Mouse (Mus musculus): ENCODE measurements around the gene Rwdd3. TPM values are rescaled to one million over a fixed set of nuclear protein-coding genes. Genes with fewer than 3 reads are reported as not detected.

The Rwdd3 gene
- polyA plus RNA-seq, 1 experiment from 2014 or later, result 1.3 TPM

GRCm38 (mm10) chr3:121187510-121187909 is 16.0 kb upstream of the Rwdd3 start:
- no peaks in the 10 kb centered on the region for H3K9me3 ChIP-seq (replicated peaks; ENCODE audit: control insufficient read depth, low read length)
- no peak overlapping the region for H3K4me3 ChIP-seq (ENCODE audit: low read depth, low read length)
- H3K9ac ChIP-seq (ENCODE audit: low read depth, low read length), result no peak overlapping the region
- WGBS (ENCODE audit: insufficient replicate concordance), result 69% methylated on average over 7 of the region's 7 CpGs
- H3K4me1 ChIP-seq (ENCODE audit: control insufficient read depth, low read depth, low read length), result no peaks in the 10 kb centered on the region
- H3K36me3 ChIP-seq (ENCODE audit: control insufficient read depth, insufficient read depth), result no peaks in the 10 kb centered on the region
- no peak overlapping the region for H3K4me2 ChIP-seq (ENCODE audit: low read depth, low read length)
- H3K27me3 ChIP-seq (ENCODE audit: control insufficient read depth, insufficient read depth, low read depth, low read length), result no peaks in the 10 kb centered on the region
- no peak for ATAC-seq (ENCODE audit: low read depth)
- no peak overlapping the region for H3K27ac ChIP-seq (ENCODE audit: low read length)

DNA sequence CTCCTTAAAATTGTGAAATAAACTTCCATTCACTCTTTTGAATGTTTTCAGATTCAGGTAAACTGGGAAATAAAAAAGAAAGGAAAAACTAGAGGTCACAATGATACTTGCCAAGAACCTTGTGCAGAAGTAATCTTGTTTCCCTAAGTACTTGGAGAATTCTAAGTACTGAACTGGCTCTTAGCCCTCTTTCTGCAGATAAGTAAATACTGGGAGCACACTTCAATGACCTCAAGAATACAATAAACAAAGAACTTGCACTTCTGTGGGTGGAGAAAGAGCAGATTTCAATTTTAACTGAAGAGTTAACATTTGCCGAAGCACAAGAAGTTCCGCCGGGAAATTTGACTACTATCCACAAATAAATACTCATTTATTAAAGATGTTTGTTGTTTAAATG is 15.4 kb upstream of the Rwdd3 start:
- Histone ChIP-seq H3K4me2 (ENCODE audit: low read depth, low read length) (no peak overlapping the region), H3K4me1 (ENCODE audit: control insufficient read depth, low read depth, low read length) (no peaks in the 10 kb centered on the region), H3K36me3 (ENCODE audit: control insufficient read depth, insufficient read depth) (no peaks in the 10 kb centered on the region), H3K27me3 (ENCODE audit: control insufficient read depth, insufficient read depth, low read depth, low read length) (no peaks in the 10 kb centered on the region), H3K9ac (ENCODE audit: low read depth, low read length) (no peak overlapping the region), H3K27ac (ENCODE audit: low read length) (no peak overlapping the region), H3K9me3 (replicated peaks; ENCODE audit: control insufficient read depth, low read length) (no peaks in the 10 kb centered on the region), H3K4me3 (ENCODE audit: low read depth, low read length) (no peak overlapping the region)
- 75% methylated on average over 3 of the region's 3 CpGs for WGBS (ENCODE audit: insufficient replicate concordance)
- no peak for ATAC-seq (ENCODE audit: low read depth)

DNA sequence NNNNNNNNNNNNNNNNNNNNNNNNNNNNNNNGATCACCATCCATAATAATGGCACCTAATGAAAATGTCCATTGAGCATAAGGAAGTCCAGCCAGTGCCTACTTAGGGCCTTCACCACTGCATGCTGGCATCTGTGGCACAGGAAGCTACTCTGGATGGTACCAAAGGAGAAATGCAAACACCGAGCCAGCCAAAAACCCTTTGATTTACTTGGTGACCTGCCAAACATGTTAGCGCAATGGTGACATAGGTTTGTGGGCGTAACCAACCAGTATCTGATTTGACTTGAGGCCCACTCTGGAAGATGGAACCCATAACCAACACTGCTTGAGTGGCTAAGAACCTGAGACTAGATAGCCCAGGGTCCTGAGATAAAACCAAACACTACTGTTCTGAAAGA is 13.7 kb upstream of the Rwdd3 start:
- no peaks in the 10 kb centered on the region for H3K9me3 ChIP-seq (replicated peaks; ENCODE audit: control insufficient read depth, low read length)
- ATAC-seq (ENCODE audit: low read depth), result no peak
- 74% methylated on average over 3 of the region's 3 CpGs for WGBS (ENCODE audit: insufficient replicate concordance)

DNA sequence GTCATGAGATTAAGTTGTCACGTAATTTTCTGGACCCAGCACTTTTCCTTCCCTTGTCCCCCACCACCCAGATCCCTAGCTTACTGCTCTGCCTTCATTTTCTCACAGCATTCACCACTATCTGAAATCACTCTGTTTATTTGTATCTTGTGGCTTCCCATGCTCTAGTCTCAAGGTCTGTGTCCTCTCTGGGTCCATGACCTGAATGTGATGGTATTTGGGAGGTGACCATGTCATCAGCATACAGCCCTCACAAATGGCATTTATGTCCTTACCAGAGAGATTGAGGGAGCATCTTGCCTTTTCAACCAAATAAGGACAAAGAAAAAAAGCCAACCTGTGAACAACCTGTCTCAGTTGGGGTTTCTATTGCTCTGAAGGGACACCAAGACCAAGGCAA is 4.5 kb upstream of the Rwdd3 start:
- H3K9me3 ChIP-seq (replicated peaks; ENCODE audit: control insufficient read depth, low read length), result no peaks in the 10 kb centered on the region
- no peaks in the 10 kb centered on the region for H3K36me3 ChIP-seq (ENCODE audit: control insufficient read depth, insufficient read depth)
- no peak overlapping the region for H3K9ac ChIP-seq (ENCODE audit: low read depth, low read length)
- ATAC-seq (ENCODE audit: low read depth), result no peak
- no peak overlapping the region for H3K4me3 ChIP-seq (ENCODE audit: low read depth, low read length)
- H3K4me1 ChIP-seq (ENCODE audit: control insufficient read depth, low read depth, low read length), result peaks cover 12% of the 10 kb centered on the region
- no peak overlapping the region for H3K27ac ChIP-seq (ENCODE audit: low read length)
- no peak overlapping the region for H3K4me2 ChIP-seq (ENCODE audit: low read depth, low read length)
- no peaks in the 10 kb centered on the region for H3K27me3 ChIP-seq (ENCODE audit: control insufficient read depth, insufficient read depth, low read depth, low read length)
- WGBS (ENCODE audit: insufficient replicate concordance), result 76% methylated on average over 1 of the region's 1 CpGs

More for the DNA sequence above, 13.7 kb upstream of the Rwdd3 start:
- H3K27ac ChIP-seq (ENCODE audit: low read length), result no peak overlapping the region
- no peak overlapping the region for H3K4me2 ChIP-seq (ENCODE audit: low read depth, low read length)
- no peak overlapping the region for H3K9ac ChIP-seq (ENCODE audit: low read depth, low read length)
- no peaks in the 10 kb centered on the region for H3K27me3 ChIP-seq (ENCODE audit: control insufficient read depth, insufficient read depth, low read depth, low read length)
- H3K4me1 ChIP-seq (ENCODE audit: control insufficient read depth, low read depth, low read length), result no peaks in the 10 kb centered on the region
- H3K36me3 ChIP-seq (ENCODE audit: control insufficient read depth, insufficient read depth), result no peaks in the 10 kb centered on the region
- H3K4me3 ChIP-seq (ENCODE audit: low read depth, low read length), result no peak overlapping the region

DNA sequence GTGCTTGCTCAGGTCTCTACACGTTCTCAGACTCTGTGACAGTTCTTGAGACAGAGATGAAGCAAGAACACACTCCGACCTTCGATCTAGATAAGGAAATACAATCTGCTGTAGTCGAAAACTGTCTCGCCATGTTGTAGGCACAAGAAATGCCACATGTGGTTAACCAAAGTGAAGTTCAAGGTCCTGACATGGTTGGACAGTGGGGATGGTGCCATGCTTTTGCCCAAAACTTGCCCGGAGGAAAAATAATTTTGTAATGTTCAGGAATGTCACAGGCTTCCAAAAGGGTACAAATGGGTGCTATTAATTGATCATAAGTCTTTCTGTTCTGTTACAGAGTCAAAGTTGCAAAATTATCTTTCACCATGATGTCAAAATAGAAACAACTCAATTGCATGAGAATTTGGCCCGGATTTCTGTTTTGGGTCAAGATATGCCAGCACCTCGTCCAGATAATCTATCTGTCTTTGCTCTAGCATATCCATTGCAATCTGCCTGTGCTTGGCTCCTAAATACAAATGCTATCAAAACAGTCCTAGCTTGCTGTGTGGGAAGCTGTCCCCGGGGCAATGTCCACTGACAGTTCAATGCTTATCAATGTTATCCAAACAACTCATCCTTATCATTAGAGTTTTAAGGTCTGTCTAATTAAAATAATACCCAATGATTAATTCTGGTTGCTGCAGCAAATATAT is 2.9 kb upstream of the Rwdd3 start:
- Histone ChIP-seq H3K27ac (ENCODE audit: low read length) (no peak overlapping the region), H3K27me3 (ENCODE audit: control insufficient read depth, insufficient read depth, low read depth, low read length) (no peaks in the 10 kb centered on the region), H3K9me3 (replicated peaks; ENCODE audit: control insufficient read depth, low read length) (no peaks in the 10 kb centered on the region), H3K4me1 (ENCODE audit: control insufficient read depth, low read depth, low read length) (peaks cover 28% of the 10 kb centered on the region), H3K36me3 (ENCODE audit: control insufficient read depth, insufficient read depth) (no peaks in the 10 kb centered on the region), H3K9ac (ENCODE audit: low read depth, low read length) (no peak overlapping the region), H3K4me3 (ENCODE audit: low read depth, low read length) (no peak overlapping the region), H3K4me2 (ENCODE audit: low read depth, low read length) (no peak overlapping the region)
- WGBS (ENCODE audit: insufficient replicate concordance), result 26% methylated on average over 9 of the region's 9 CpGs
- no peak for ATAC-seq (ENCODE audit: low read depth)

DNA sequence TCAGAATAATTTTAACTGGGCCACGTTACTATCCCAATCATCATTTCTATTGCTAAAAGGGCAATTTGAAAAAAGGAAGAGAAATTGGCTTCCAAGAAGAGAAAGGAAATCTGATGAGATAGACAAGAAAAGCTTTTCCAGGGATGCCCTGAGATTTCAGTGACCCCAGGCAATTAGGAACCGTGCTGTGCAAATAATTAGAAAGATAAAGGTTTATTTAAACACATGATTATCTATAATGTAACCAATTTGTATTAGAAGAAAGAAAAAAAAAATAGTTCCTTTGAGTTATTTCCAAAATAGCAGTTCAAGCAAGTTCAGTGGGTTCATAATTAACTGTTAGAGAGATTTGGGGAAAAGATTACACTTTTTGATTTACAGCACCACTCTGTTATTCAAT is 1.2 kb upstream of the Rwdd3 start:
- Histone ChIP-seq H3K4me1 (ENCODE audit: control insufficient read depth, low read depth, low read length) (peaks cover 34% of the 10 kb centered on the region), H3K4me2 (ENCODE audit: low read depth, low read length) (no peak overlapping the region), H3K36me3 (ENCODE audit: control insufficient read depth, insufficient read depth) (no peaks in the 10 kb centered on the region), H3K27ac (ENCODE audit: low read length) (no peak overlapping the region), H3K9me3 (replicated peaks; ENCODE audit: control insufficient read depth, low read length) (no peaks in the 10 kb centered on the region), H3K9ac (ENCODE audit: low read depth, low read length) (no peak overlapping the region), H3K27me3 (ENCODE audit: control insufficient read depth, insufficient read depth, low read depth, low read length) (no peaks in the 10 kb centered on the region), H3K4me3 (ENCODE audit: low read depth, low read length) (no peak overlapping the region)
- 75% methylated on average over 2 of the region's 2 CpGs for WGBS (ENCODE audit: insufficient replicate concordance)
- no peak for ATAC-seq (ENCODE audit: low read depth)

- WGBS (ENCODE audit: insufficient replicate concordance), result 24% methylated on average over 6 of the region's 6 CpGs
- Histone ChIP-seq H3K36me3 (ENCODE audit: control insufficient read depth, insufficient read depth) (no peaks in the 10 kb centered on the region), H3K9me3 (replicated peaks; ENCODE audit: control insufficient read depth, low read length) (no peaks in the 10 kb centered on the region), H3K27me3 (ENCODE audit: control insufficient read depth, insufficient read depth, low read depth, low read length) (no peaks in the 10 kb centered on the region), H3K9ac (ENCODE audit: low read depth, low read length) (peak overlapping the region; percentile 53), H3K4me2 (ENCODE audit: low read depth, low read length) (peak overlapping the region; percentile 82), H3K4me1 (ENCODE audit: control insufficient read depth, low read depth, low read length) (peaks cover 34% of the 10 kb centered on the region), H3K4me3 (ENCODE audit: low read depth, low read length) (peak overlapping the region; percentile 77), H3K27ac (ENCODE audit: low read length) (peak overlapping the region; percentile 51)
- peak; percentile 10; the same call in 1 of the 2 replicates for ATAC-seq (ENCODE audit: low read depth)
Measured at GRCm38 (mm10) chr3:121171872-121172265, 374 bp upstream of the Rwdd3 start.

GRCm38 (mm10) chr3:121170631-121171030 is 864 bp downstream of the Rwdd3 start:
- no peak for ATAC-seq (ENCODE audit: low read depth)
- Histone ChIP-seq H3K27ac (ENCODE audit: low read length) (no peak overlapping the region), H3K9me3 (replicated peaks; ENCODE audit: control insufficient read depth, low read length) (no peaks in the 10 kb centered on the region), H3K9ac (ENCODE audit: low read depth, low read length) (no peak overlapping the region; the same call in 1 of the 2 replicates), H3K27me3 (ENCODE audit: control insufficient read depth, insufficient read depth, low read depth, low read length) (no peaks in the 10 kb centered on the region), H3K4me1 (ENCODE audit: control insufficient read depth, low read depth, low read length) (peaks cover 34% of the 10 kb centered on the region), H3K36me3 (ENCODE audit: control insufficient read depth, insufficient read depth) (no peaks in the 10 kb centered on the region), H3K4me3 (ENCODE audit: low read depth, low read length) (peak overlapping the region; percentile 77), H3K4me2 (ENCODE audit: low read depth, low read length) (peak overlapping the region; percentile 82)
- WGBS (ENCODE audit: insufficient replicate concordance), result 32% methylated on average over 7 of the region's 7 CpGs

GRCm38 (mm10) chr3:121169092-121169942 is 2.2 kb downstream of the Rwdd3 start:
- H3K4me1 ChIP-seq (ENCODE audit: control insufficient read depth, low read depth, low read length), result peaks cover 30% of the 10 kb centered on the region
- no peak overlapping the region for H3K4me2 ChIP-seq (ENCODE audit: low read depth, low read length)
- no peaks in the 10 kb centered on the region for H3K36me3 ChIP-seq (ENCODE audit: control insufficient read depth, insufficient read depth)
- 41% methylated on average over 15 of the region's 15 CpGs for WGBS (ENCODE audit: insufficient replicate concordance)
- no peak overlapping the region for H3K27ac ChIP-seq (ENCODE audit: low read length)
- no peaks in the 10 kb centered on the region for H3K9me3 ChIP-seq (replicated peaks; ENCODE audit: control insufficient read depth, low read length)
- 0 out of 2 replicates have a peak, but pooled peaks have one; percentile 3 for ATAC-seq (ENCODE audit: low read depth)
- H3K4me3 ChIP-seq (ENCODE audit: low read depth, low read length), result no peak overlapping the region
- H3K9ac ChIP-seq (ENCODE audit: low read depth, low read length), result 0 out of 2 replicates have a peak overlapping the region, but pooled peaks have one; percentile 28
- no peaks in the 10 kb centered on the region for H3K27me3 ChIP-seq (ENCODE audit: control insufficient read depth, insufficient read depth, low read depth, low read length)
